Mouse (Mus musculus) C2C12 (cell line): ENCODE data around the gene 1700024G13Rik.

ENCODE experiments used
- CTCF ChIP-seq: IDR thresholded peaks from one replicate; pipeline ENCODE4 v1.5.1; 2011; ENCODE audit not compliant: control insufficient read depth, insufficient read depth, insufficient read length
- FOSL1 ChIP-seq: IDR thresholded peaks from one replicate; pipeline ENCODE4 v1.8.0; 2011; ENCODE audit warnings: mild to moderate bottlenecking, low read length; ENCODE audit not compliant: poor library complexity, insufficient read depth, severe bottlenecking
- MAX ChIP-seq: IDR thresholded peaks from one replicate; pipeline ENCODE4 v1.6.1; 2011; ENCODE audit warnings: mild to moderate bottlenecking, control low read depth
- MYOD1 ChIP-seq: IDR thresholded peaks from one replicate; pipeline ENCODE4 v1.6.1; 2011; ENCODE audit warnings: low read depth; ENCODE audit not compliant: control insufficient read depth, insufficient read length
- MYOG ChIP-seq: IDR thresholded peaks from one replicate; pipeline ENCODE4 v1.6.1; 2011; ENCODE audit not compliant: control insufficient read depth, insufficient read length; ENCODE audit errors: extremely low read depth

DNA sequence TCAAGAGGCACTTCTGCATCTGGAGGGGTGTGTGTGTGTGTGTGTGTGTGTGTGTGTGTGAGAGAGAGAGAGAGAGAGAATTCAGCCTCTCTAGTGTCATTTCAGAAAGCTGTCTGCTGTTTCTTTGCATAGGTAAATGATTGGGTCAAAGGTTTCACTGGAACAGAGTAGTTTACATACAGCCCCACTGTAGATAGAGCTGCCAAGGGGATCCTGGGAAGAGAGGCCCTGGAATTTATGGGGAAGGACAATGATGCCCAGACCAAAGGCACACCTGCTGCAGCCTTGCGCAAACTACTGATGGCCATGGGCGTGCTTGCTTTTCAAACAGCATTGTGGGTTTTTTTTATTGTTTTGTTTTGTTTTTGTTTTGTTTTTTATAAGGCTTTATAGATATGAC lies 15.7 kb downstream of the 1700024G13Rik start:
- TF ChIP-seq CTCF, result no peak
- no peak for TF ChIP-seq MYOG
- TF ChIP-seq MYOD1, result no peak
- TF ChIP-seq MAX, result no peak
- TF ChIP-seq FOSL1, result no peak
